Mouse (Mus musculus): Measurements from ENCODE around the gene Gla.

- TF ChIP-seq ZC3H11A (IDR thresholded peaks at IDR 0.05; ENCODE audit: borderline replicate concordance, low read depth, low read length) (no peak), CHD2 (IDR thresholded peaks at IDR 0.05; ENCODE audit: low read depth, low read length) (no peak), ZNF384 (IDR thresholded peaks at IDR 0.05; ENCODE audit: low read depth, low read length) (no peak), HCFC1 (IDR thresholded peaks at IDR 0.05; ENCODE audit: borderline replicate concordance, insufficient read depth, low read length) (no peak)
Measured at GRCm38 (mm10) chrX:134582888-134583669, 17.8 kb downstream of the Gla start, which contains the start of gene Btk.

All from ES-E14 (cell line).